Mouse (Mus musculus): ENCODE data around the gene Grik4. TPM values are rescaled to one million over a fixed set of nuclear protein-coding genes. Genes with fewer than 3 reads are reported as not detected.

The Grik4 gene
- total and polyA plus RNA-seq, 3 experiments = not detected

DNA sequence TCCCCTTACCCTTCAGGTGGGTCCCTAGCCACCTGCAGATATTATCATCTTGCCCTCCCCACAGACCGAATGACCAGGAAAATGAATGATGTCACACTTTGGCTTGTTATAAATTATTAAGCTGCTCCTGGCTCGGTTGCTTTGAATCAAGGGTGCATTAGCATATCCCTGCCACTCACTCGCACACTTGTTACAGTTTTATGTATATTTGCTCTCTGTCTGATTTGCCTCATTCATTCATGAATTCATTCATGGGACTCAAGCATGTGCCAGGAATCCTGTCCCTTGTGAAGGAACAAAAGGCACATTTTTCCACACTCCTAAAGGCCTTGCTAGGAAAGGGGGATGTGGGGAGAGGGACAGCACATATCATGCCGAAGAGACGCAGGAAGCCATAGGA is 431.1 kb downstream of the Grik4 start:
- peaks cover 4% of the 10 kb centered on the region for H3K27me3 ChIP-seq (replicated peaks)
- H3K79me2 ChIP-seq (replicated peaks; ENCODE audit: control insufficient read depth, extremely low read depth, insufficient read depth, poor library complexity, severe bottlenecking) = no peaks in the 10 kb centered on the region
- no peak for DNase-seq (ENCODE audit: extremely low read depth)
- H3K9ac ChIP-seq (ENCODE audit: insufficient read depth, low read depth) = no peak overlapping the region
- dilution Hi-C loops (cut with MboI; ENCODE audit: extremely low pct_ligation_motif_present, extremely low pct_unique_long_range_greater_than_20kb, low sequenced_read_pairs) = no loop called here
- no peaks in the 10 kb centered on the region for H3K9me3 ChIP-seq (replicated peaks; ENCODE audit: low read length)
- no peak overlapping the region for H3K27ac ChIP-seq (ENCODE audit: insufficient read depth, low read depth)
- no peaks in the 10 kb centered on the region for H3K4me1 ChIP-seq (ENCODE audit: control insufficient read depth in 1 of 2, insufficient read depth in 2 of 2)
- no peak for TF ChIP-seq TCF12 (IDR thresholded peaks at IDR 0.05; ENCODE audit: low read depth, low read length)
- no peak for TF ChIP-seq UBTF (IDR thresholded peaks at IDR 0.05; ENCODE audit: low read depth, low read length)
- TF ChIP-seq JUND (conservative IDR thresholded peaks at IDR 0.05; ENCODE audit: low read depth, low read length) = no peak
- TF ChIP-seq MAX (IDR thresholded peaks at IDR 0.05; ENCODE audit: low read length) = no peak
- H3K4me3 ChIP-seq (replicated peaks in 1 of 3; ENCODE audit: low read depth in 2 of 3, low read length in 2 of 3, poor library complexity in 1 of 3) = no peak overlapping the region
- in situ Hi-C loops (cut with MboI; ENCODE audit: low pct_ligation_motif_present, low pct_unique_long_range_greater_than_20kb, low sequenced_read_pairs) = no loop called here
- H3K4me2 ChIP-seq (ENCODE audit: insufficient read depth, low read depth, poor library complexity, severe bottlenecking) = no peak overlapping the region
- H3K36me3 ChIP-seq (replicated peaks in 1 of 2; ENCODE audit: control insufficient read depth in 1 of 2, insufficient read depth in 1 of 2, low read length in 1 of 2) = no peaks in the 10 kb centered on the region

DNA sequence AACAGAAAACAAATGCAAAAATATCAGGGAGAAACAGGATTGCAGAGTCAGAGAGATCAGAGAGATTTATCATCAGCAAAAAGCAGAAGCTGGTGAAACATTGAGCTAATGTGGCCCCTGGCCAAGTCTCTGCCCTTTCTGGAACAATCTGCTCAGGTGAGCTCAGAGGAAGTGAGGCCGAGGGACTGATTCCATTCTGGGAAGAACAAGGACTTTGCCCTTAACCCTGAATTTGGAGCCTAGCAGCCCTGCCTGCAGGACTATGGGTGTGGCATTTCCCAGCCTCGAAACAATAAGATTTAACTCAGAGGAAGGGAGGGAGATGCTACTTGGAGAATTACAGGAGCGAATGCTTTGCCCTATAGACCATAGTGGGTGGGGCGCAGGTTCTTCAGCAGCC is 432.0 kb downstream of the Grik4 start:
- no peak for TF ChIP-seq IRF4 (IDR thresholded peaks at IDR 0.05; ENCODE audit: low read depth, low read length)
- no peak for TF ChIP-seq EP300 (IDR thresholded peaks at IDR 0.05; ENCODE audit: low read length)
- no peak for TF ChIP-seq MAX (IDR thresholded peaks at IDR 0.05; ENCODE audit: low read length)
- TF ChIP-seq ELF1 (IDR thresholded peaks at IDR 0.05; ENCODE audit: low read depth, low read length) = no peak
- TF ChIP-seq ZMIZ1 (IDR thresholded peaks at IDR 0.05; ENCODE audit: low read depth, low read length) = no peak
- no peak overlapping the region for H3K4me3 ChIP-seq (replicated peaks in 1 of 3; ENCODE audit: low read depth in 2 of 3, low read length in 2 of 3, poor library complexity in 1 of 3)
- no peaks in the 10 kb centered on the region for H3K79me2 ChIP-seq (replicated peaks; ENCODE audit: control insufficient read depth, extremely low read depth, insufficient read depth, poor library complexity, severe bottlenecking)
- no peaks in the 10 kb centered on the region for H3K36me3 ChIP-seq (replicated peaks in 1 of 2; ENCODE audit: control insufficient read depth in 1 of 2, insufficient read depth in 1 of 2, low read length in 1 of 2)
- dilution Hi-C loops (cut with MboI; ENCODE audit: extremely low pct_ligation_motif_present, extremely low pct_unique_long_range_greater_than_20kb, low sequenced_read_pairs) (no loop called here), in situ Hi-C loops (cut with MboI; ENCODE audit: low pct_ligation_motif_present, low pct_unique_long_range_greater_than_20kb, low sequenced_read_pairs) (no loop called here)
- H3K9ac ChIP-seq (ENCODE audit: insufficient read depth, low read depth) = no peak overlapping the region
- H3K4me2 ChIP-seq (ENCODE audit: insufficient read depth, low read depth, poor library complexity, severe bottlenecking) = no peak overlapping the region
- H3K4me1 ChIP-seq (ENCODE audit: control insufficient read depth in 1 of 2, insufficient read depth in 2 of 2) = no peaks in the 10 kb centered on the region
- DNase-seq (ENCODE audit: extremely low read depth) = no peak
- H3K27me3 ChIP-seq (replicated peaks) = peaks cover 7% of the 10 kb centered on the region
- no peaks in the 10 kb centered on the region for H3K9me3 ChIP-seq (replicated peaks; ENCODE audit: low read length)
- no peak overlapping the region for H3K27ac ChIP-seq (ENCODE audit: insufficient read depth, low read depth)

DNA sequence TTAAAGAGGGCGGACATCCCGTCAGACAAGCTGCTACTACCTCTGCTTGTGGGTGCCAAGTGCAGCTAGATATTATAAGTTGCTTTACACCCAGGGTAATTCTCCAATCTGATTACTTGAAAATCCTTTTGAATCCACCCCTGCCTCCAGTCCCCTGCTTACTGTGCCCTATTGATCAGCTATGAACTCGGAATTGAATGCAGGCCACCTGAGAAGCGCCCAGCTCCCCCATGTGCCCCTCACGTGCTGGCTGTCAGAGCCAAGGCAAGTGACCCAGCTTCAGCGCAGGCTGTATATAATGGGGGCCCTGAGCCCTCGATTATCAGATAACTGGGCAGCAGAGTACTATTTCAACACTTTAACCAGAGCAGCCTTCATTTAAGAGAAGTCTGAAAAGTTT is 436.1 kb downstream of the Grik4 start:
- TF ChIP-seq NRF1 (IDR thresholded peaks at IDR 0.05; ENCODE audit: low read depth, low read length) = no peak
- TF ChIP-seq ZKSCAN1 (IDR thresholded peaks at IDR 0.05; ENCODE audit: borderline replicate concordance, low read depth, low read length) = no peak
- no peak for TF ChIP-seq POLR2AphosphoS2 (IDR thresholded peaks at IDR 0.05; ENCODE audit: low read depth, low read length)
- no peak for TF ChIP-seq MXI1 (IDR thresholded peaks at IDR 0.05; ENCODE audit: low read depth, low read length)
- no peaks in the 10 kb centered on the region for H3K36me3 ChIP-seq (replicated peaks in 1 of 2; ENCODE audit: control insufficient read depth in 1 of 2, insufficient read depth in 1 of 2, low read length in 1 of 2)
- H3K27ac ChIP-seq (ENCODE audit: insufficient read depth, low read depth) = no peak overlapping the region
- H3K9me3 ChIP-seq (replicated peaks; ENCODE audit: low read length) = no peaks in the 10 kb centered on the region
- no peak overlapping the region for H3K4me3 ChIP-seq (replicated peaks in 1 of 3; ENCODE audit: low read depth in 2 of 3, low read length in 2 of 3, poor library complexity in 1 of 3)
- H3K4me2 ChIP-seq (ENCODE audit: insufficient read depth, low read depth, poor library complexity, severe bottlenecking) = no peak overlapping the region
- H3K9ac ChIP-seq (ENCODE audit: insufficient read depth, low read depth) = no peak overlapping the region
- no peaks in the 10 kb centered on the region for H3K4me1 ChIP-seq (ENCODE audit: control insufficient read depth in 1 of 2, insufficient read depth in 2 of 2)
- in situ Hi-C loops (cut with MboI; ENCODE audit: low pct_ligation_motif_present, low pct_unique_long_range_greater_than_20kb, low sequenced_read_pairs) (no loop called here), dilution Hi-C loops (cut with MboI; ENCODE audit: extremely low pct_ligation_motif_present, extremely low pct_unique_long_range_greater_than_20kb, low sequenced_read_pairs) (no loop called here)
- peaks cover 17% of the 10 kb centered on the region for H3K27me3 ChIP-seq (replicated peaks)
- H3K79me2 ChIP-seq (replicated peaks; ENCODE audit: control insufficient read depth, extremely low read depth, insufficient read depth, poor library complexity, severe bottlenecking) = no peaks in the 10 kb centered on the region
- DNase-seq (ENCODE audit: extremely low read depth) = no peak

All from CH12.LX (cell line).